In genomic region chr7:103853090-103853489, GRCm38 (mm10) we compare ENCODE assay signal across 11 mouse cellular contexts. TPM values are rescaled to one million over a fixed set of nuclear protein-coding genes. Genes with fewer than 3 reads are reported as not detected.
DNase-seq lines count a peak whose midpoint lies in the region; ATAC-seq lines count a peak whose summit lies in the region.
"Had no signal": no experiment of that assay in that cellular context is flagged by ENCODE, and none has a peak within 500 bp of the region (broad histone marks: within the 10 kb centered on the region; RNA-seq: fewer than 3 reads in every experiment).

TSS of gene Hbb-y (minus strand) at chr7:103853216.

- no peak within 1 kb of the TSS for H3K4me3 ChIP-seq in kidney, embryonic 15.5 days (replicated peaks)
- no peak within 1 kb of the TSS for H3K4me3 ChIP-seq in forebrain, embryonic 11.5 days (ENCODE audit: low read depth, low read length)
- H3K4me3 ChIP-seq in hindbrain, embryonic 16.5 days (ENCODE audit: low read length): no peak within 1 kb of the TSS
- no peak within 1 kb of the TSS for H3K4me3 ChIP-seq in midbrain, embryonic 15.5 days

- H3K9me3 ChIP-seq in kidney, embryonic 15.5 days (replicated peaks): no peaks in the 10 kb centered on the region
- no peaks in the 10 kb centered on the region for H3K9me3 ChIP-seq in forebrain, embryonic 11.5 days (ENCODE audit: control insufficient read depth, low read length)
- no peaks in the 10 kb centered on the region; the same call in 1 of the 2 replicates for H3K9me3 ChIP-seq in hindbrain, embryonic 16.5 days (ENCODE audit: control insufficient read depth, low read length)
- H3K9me3 ChIP-seq in midbrain, embryonic 15.5 days: no peaks in the 10 kb centered on the region

- no peak within 1 kb of the TSS for H3K4me2 ChIP-seq in kidney, embryonic 15.5 days
- no peak within 1 kb of the TSS for H3K4me2 ChIP-seq in forebrain, embryonic 11.5 days (ENCODE audit: low read depth, low read length, severe bottlenecking)
- no peak within 1 kb of the TSS for H3K4me2 ChIP-seq in hindbrain, embryonic 16.5 days (ENCODE audit: low read length)
- H3K4me2 ChIP-seq in midbrain, embryonic 15.5 days: no peak within 1 kb of the TSS

- H3K36me3 ChIP-seq in kidney, embryonic 15.5 days: no peaks in the 10 kb centered on the region
- H3K36me3 ChIP-seq in forebrain, embryonic 11.5 days (ENCODE audit: control insufficient read depth, insufficient read depth, low read length): no peaks in the 10 kb centered on the region
- no peaks in the 10 kb centered on the region for H3K36me3 ChIP-seq in hindbrain, embryonic 16.5 days (ENCODE audit: control insufficient read depth, insufficient read depth, low read length)
- no peaks in the 10 kb centered on the region for H3K36me3 ChIP-seq in midbrain, embryonic 15.5 days (replicated peaks)

- no peak within 1 kb of the TSS for H3K9ac ChIP-seq in kidney, embryonic 15.5 days
- no peak within 1 kb of the TSS for H3K9ac ChIP-seq in forebrain, embryonic 11.5 days (ENCODE audit: low read length)
- H3K9ac ChIP-seq in hindbrain, embryonic 16.5 days (ENCODE audit: low read depth, low read length): no peak within 1 kb of the TSS
- no peak within 1 kb of the TSS for H3K9ac ChIP-seq in midbrain, embryonic 15.5 days

- 72% methylated on average over 2 of the region's 2 CpGs for WGBS in kidney, embryonic 15.5 days
- 66% methylated on average over 2 of the region's 2 CpGs for WGBS in forebrain, embryonic 11.5 days
- WGBS in hindbrain, embryonic 16.5 days: 68% methylated on average over 2 of the region's 2 CpGs
- WGBS in midbrain, embryonic 15.5 days: 78% methylated on average over 2 of the region's 2 CpGs

- no peaks in the 10 kb centered on the region for H3K27me3 ChIP-seq in kidney, embryonic 15.5 days
- no peaks in the 10 kb centered on the region for H3K27me3 ChIP-seq in forebrain, embryonic 11.5 days (ENCODE audit: control insufficient read depth, insufficient read depth, low read length)
- H3K27me3 ChIP-seq in hindbrain, embryonic 16.5 days (replicated peaks; ENCODE audit: control insufficient read depth, insufficient read depth, low read length): no peaks in the 10 kb centered on the region
- no peaks in the 10 kb centered on the region for H3K27me3 ChIP-seq in midbrain, embryonic 15.5 days (replicated peaks)

- no peak for ATAC-seq in kidney, embryonic 15.5 days (replicated peaks; ENCODE audit: low FRiP score)
- ATAC-seq in forebrain, embryonic 11.5 days (replicated peaks; ENCODE audit: low FRiP score): peak; percentile 33; the same call in 1 of the 2 replicates
- ATAC-seq in hindbrain, embryonic 16.5 days: no peak
- no peak for ATAC-seq in midbrain, embryonic 15.5 days (replicated peaks)

- no peak for DNase-seq in kidney, adult 11 months
- no peak for DNase-seq in forebrain, embryonic 11.5 days (ENCODE audit: low spot score)
- no peak for DNase-seq in layer of hippocampus, postnatal 36 days
- no peak for DNase-seq in ovary, adult 18-20 months (ENCODE audit: low spot score)
- DNase-seq: cerebellum, postnatal 36 days; gastrocnemius, postnatal 25 days; kidney, postnatal 36 days; thymus, postnatal 25 days had no signal

- H3K27ac ChIP-seq in kidney, embryonic 15.5 days: no peak within 1 kb of the TSS
- no peak within 1 kb of the TSS for H3K27ac ChIP-seq in forebrain, embryonic 11.5 days (ENCODE audit: low read depth, low read length)
- no peak within 1 kb of the TSS for H3K27ac ChIP-seq in hindbrain, embryonic 16.5 days (ENCODE audit: low read depth, low read length)
- no peak within 1 kb of the TSS for H3K27ac ChIP-seq in midbrain, embryonic 15.5 days

- no peaks in the 10 kb centered on the region for H3K4me1 ChIP-seq in kidney, embryonic 15.5 days
- no peaks in the 10 kb centered on the region for H3K4me1 ChIP-seq in forebrain, embryonic 11.5 days (replicated peaks; ENCODE audit: control insufficient read depth, insufficient read depth, low read length)
- H3K4me1 ChIP-seq in hindbrain, embryonic 16.5 days (ENCODE audit: control insufficient read depth, insufficient read depth, low read depth, low read length): no peaks in the 10 kb centered on the region
- no peaks in the 10 kb centered on the region for H3K4me1 ChIP-seq in midbrain, embryonic 15.5 days

RNA-seq across cellular contexts. Expression of gene Hbb-y, which starts in this region (rescaled TPM):
- 188 and 278 TPM in 2 replicates for polyA plus RNA-seq in kidney, embryonic 15.5 days (2015; fragmentation: Nextera tagmentation; extraction: Ambion mirVana)
- 10,747 and 11,615 TPM in 2 replicates for polyA plus RNA-seq in forebrain, embryonic 11.5 days (2014; fragmentation: Nextera tagmentation; extraction: Ambion mirVana)
- 13.4 and 35.4 TPM in 2 replicates for polyA plus RNA-seq in hindbrain, embryonic 16.5 days (2015; fragmentation: Nextera tagmentation; extraction: Ambion mirVana)
- polyA plus RNA-seq in midbrain, embryonic 15.5 days (2015; fragmentation: Nextera tagmentation; extraction: Ambion mirVana): 155 and 221 TPM in 2 replicates
- total RNA-seq in layer of hippocampus, postnatal 36 days (2021): not detected
- total RNA-seq: gastrocnemius, postnatal 25 days had no signal

Comparison
In these comparisons a context has a peak if more than half of its experiments do, and no peak if none do; other contexts are left out.
1. RNA of gene Hbb-y (polyA plus RNA-seq): 10,747 to 11,615 TPM in forebrain, embryonic 11.5 days; 188 to 278 TPM in kidney, embryonic 15.5 days, 155 to 221 TPM in midbrain, embryonic 15.5 days and 13.4 to 35.4 TPM in hindbrain, embryonic 16.5 days; every median in the first group is over 10 times any median in the second.